Mouse (Mus musculus) MEL (cell line): ENCODE measurements around the gene Olfr924. TPM values are rescaled to one million over a fixed set of nuclear protein-coding genes. Genes with fewer than 3 reads are reported as not detected.
"Not testable (repeated sequence)": the region's sequence is repeated elsewhere in the genome, so short reads cannot be mapped to it uniquely, and the experiment has no call there.

ENCODE experiments used
- DNase-seq: peaks from one replicate; pipeline ENCODE4 v3.0.0; 2011; ENCODE audit warnings: low read depth, low spot score
- H3K27ac ChIP-seq: 2 replicates; pipeline ENCODE4 v1.5.1; 2012; ENCODE audit warnings: low read depth, mild to moderate bottlenecking, control low read depth, low read length, moderate library complexity; ENCODE audit not compliant: control insufficient read depth
- H3K27me3 ChIP-seq, 2 experiments: fragments of 150-350 bp in 1 of 2; sonication (generic) in 1 of 2; 2 replicates each; pipeline ENCODE4 v1.6.1; 2012; ENCODE audit warnings: low read length in 2 of 2, mild to moderate bottlenecking in 2 of 2, improper control_type of control experiment in 1 of 2, moderate library complexity in 1 of 2; ENCODE audit not compliant: insufficient read depth in 2 of 2, control insufficient read depth in 1 of 2
- H3K36me3 ChIP-seq, 2 experiments: 2 replicates each; pipeline ENCODE4 v1.6.1; 2012 to 2014; ENCODE audit warnings: low read length in 2 of 2, improper control_type of control experiment in 1 of 2, inconsistent platforms in 1 of 2, mild to moderate bottlenecking in 1 of 2; ENCODE audit not compliant: insufficient read depth in 2 of 2, control insufficient read depth in 1 of 2
- H3K4me1 ChIP-seq, 2 experiments: fragments of 150-350 bp in 1 of 2; sonication (generic) in 1 of 2; 2 replicates each; pipeline ENCODE4 v1.6.1; 2012; ENCODE audit warnings: low read length in 2 of 2, improper control_type of control experiment in 1 of 2, mild to moderate bottlenecking in 1 of 2; ENCODE audit not compliant: insufficient read depth in 2 of 2, control insufficient read depth in 1 of 2
- H3K4me3 ChIP-seq, 2 experiments: fragments of 150-350 bp in 1 of 2; sonication (generic) in 1 of 2; 2 replicates each; pipeline ENCODE4 v1.5.1; 2012; ENCODE audit warnings: low read depth in 2 of 2, low read length in 2 of 2, mild to moderate bottlenecking in 2 of 2, moderate library complexity in 2 of 2, control low read depth in 1 of 2, improper control_type of control experiment in 1 of 2; ENCODE audit not compliant: control insufficient read depth in 1 of 2, insufficient read depth in 1 of 2
- H3K79me2 ChIP-seq: 2 replicates; pipeline ENCODE4 v1.6.1; 2012; ENCODE audit warnings: mild to moderate bottlenecking, low read length, moderate library complexity; ENCODE audit not compliant: control insufficient read depth, poor library complexity, insufficient read depth
- H3K9ac ChIP-seq: 2 replicates; pipeline ENCODE4 v1.6.1; 2012; ENCODE audit warnings: low read depth, mild to moderate bottlenecking, control low read depth, low read length, moderate library complexity; ENCODE audit not compliant: control insufficient read depth, poor library complexity, severe bottlenecking
- H3K9me3 ChIP-seq: fragments of 150-350 bp; sonication (generic); replicated peaks from 2 replicates; pipeline ENCODE4 v1.6.1; 2012; ENCODE audit warnings: mild to moderate bottlenecking, low read length, improper control_type of control experiment, moderate library complexity; ENCODE audit not compliant: insufficient read depth
- BHLHE40 ChIP-seq: IDR thresholded peaks from 2 replicates; pipeline ENCODE4 v1.6.1; 2012; ENCODE audit warnings: low read depth, mild to moderate bottlenecking, inconsistent platforms, low read length, improper control_type of control experiment, borderline replicate concordance
- CHD2 ChIP-seq: IDR thresholded peaks from 2 replicates; pipeline ENCODE4 v1.6.1; 2011; ENCODE audit warnings: low read length, improper control_type of control experiment
- CTCF ChIP-seq, 3 experiments: IDR thresholded peaks in 2 of 3; conservative IDR thresholded peaks in 1 of 3; 2 replicates each; pipeline ENCODE4 v1.5.1; 2011 to 2012; ENCODE audit warnings: low read length in 3 of 3, low read depth in 2 of 3, mild to moderate bottlenecking in 2 of 3, improper control_type of control experiment in 1 of 3, inconsistent platforms in 1 of 3, mixed read lengths in 1 of 3, moderate library complexity in 1 of 3; ENCODE audit not compliant: control insufficient read depth in 1 of 3, insufficient read depth in 1 of 3, poor library complexity in 1 of 3, severe bottlenecking in 1 of 3
- E2F4 ChIP-seq: IDR thresholded peaks from 2 replicates; pipeline ENCODE4 v1.6.1; 2011; ENCODE audit warnings: low read depth, low read length, improper control_type of control experiment, borderline replicate concordance
- EP300 ChIP-seq, 2 experiments: IDR thresholded peaks; 2 replicates each; pipeline ENCODE4 v1.6.1; 2011; ENCODE audit warnings: improper control_type of control experiment in 2 of 2, low read length in 2 of 2, low read depth in 1 of 2, mild to moderate bottlenecking in 1 of 2
- ETS1 ChIP-seq: IDR thresholded peaks from 2 replicates; pipeline ENCODE4 v1.6.1; 2012; ENCODE audit warnings: low read depth, mild to moderate bottlenecking, inconsistent platforms, low read length, improper control_type of control experiment, moderate library complexity
- GABPA ChIP-seq: IDR thresholded peaks from 2 replicates; pipeline ENCODE4 v1.6.1; 2012; ENCODE audit warnings: low read depth, mild to moderate bottlenecking, inconsistent platforms, low read length, improper control_type of control experiment, moderate library complexity
- HCFC1 ChIP-seq: IDR thresholded peaks from 2 replicates; pipeline ENCODE4 v1.6.1; 2012; ENCODE audit warnings: low read depth, mild to moderate bottlenecking, inconsistent platforms, low read length, improper control_type of control experiment, moderate library complexity
- JUND ChIP-seq: IDR thresholded peaks from 2 replicates; pipeline ENCODE4 v1.6.1; 2011; ENCODE audit warnings: low read depth, mild to moderate bottlenecking, improper control_type of control experiment, low read length
- MAFK ChIP-seq: IDR thresholded peaks from 2 replicates; pipeline ENCODE4 v1.6.1; 2011; ENCODE audit warnings: low read depth, mild to moderate bottlenecking, low read length, improper control_type of control experiment, borderline replicate concordance
- MEF2A ChIP-seq: IDR thresholded peaks from 2 replicates; pipeline ENCODE4 v1.6.1; 2014; ENCODE audit warnings: low read depth, mild to moderate bottlenecking, inconsistent platforms, low read length, improper control_type of control experiment; ENCODE audit not compliant: poor library complexity, insufficient replicate concordance, severe bottlenecking; ENCODE audit errors: extremely low read depth
- MYC ChIP-seq: IDR thresholded peaks from 2 replicates; pipeline ENCODE4 v1.6.1; 2011; ENCODE audit warnings: low read depth, mild to moderate bottlenecking, low read length, improper control_type of control experiment, moderate library complexity
- NELFE ChIP-seq: IDR thresholded peaks from 2 replicates; pipeline ENCODE4 v1.6.1; 2011; ENCODE audit warnings: low read depth, low read length, improper control_type of control experiment
- POLR2A ChIP-seq, 2 experiments: IDR thresholded peaks; 2 replicates each; pipeline ENCODE4 v1.6.1; 2011 to 2012; ENCODE audit warnings: low read length in 2 of 2, mild to moderate bottlenecking in 2 of 2, control low read depth in 1 of 2, improper control_type of control experiment in 1 of 2, low read depth in 1 of 2, moderate library complexity in 1 of 2; ENCODE audit not compliant: control insufficient read depth in 1 of 2, insufficient read depth in 1 of 2, poor library complexity in 1 of 2
- RAD21 ChIP-seq: IDR thresholded peaks from 2 replicates; pipeline ENCODE4 v1.6.1; 2011; ENCODE audit warnings: mild to moderate bottlenecking, low read depth, low read length, improper control_type of control experiment
- SMC3 ChIP-seq: IDR thresholded peaks from 2 replicates; pipeline ENCODE4 v1.6.1; 2011; ENCODE audit warnings: low read depth, low read length, improper control_type of control experiment
- TCF12 ChIP-seq: IDR thresholded peaks from 2 replicates; pipeline ENCODE4 v1.6.1; 2014; ENCODE audit warnings: low read depth, mild to moderate bottlenecking, inconsistent platforms, low read length, improper control_type of control experiment, moderate library complexity
- ZC3H11A ChIP-seq: IDR thresholded peaks from 2 replicates; pipeline ENCODE4 v1.6.1; 2012; ENCODE audit warnings: low read depth, mild to moderate bottlenecking, inconsistent platforms, low read length, improper control_type of control experiment
- ZKSCAN1 ChIP-seq: IDR thresholded peaks from 2 replicates; pipeline ENCODE4 v1.6.1; 2012; ENCODE audit warnings: low read depth, mild to moderate bottlenecking, inconsistent platforms, low read length, improper control_type of control experiment, moderate library complexity
- ZMIZ1 ChIP-seq: IDR thresholded peaks from 2 replicates; pipeline ENCODE4 v1.6.1; 2012; ENCODE audit warnings: low read depth, mild to moderate bottlenecking, inconsistent platforms, low read length, improper control_type of control experiment, moderate library complexity
- ZNF384 ChIP-seq: IDR thresholded peaks from 2 replicates; pipeline ENCODE4 v1.6.1; 2012; ENCODE audit warnings: low read depth, mild to moderate bottlenecking, inconsistent platforms, low read length, improper control_type of control experiment
- polyA plus RNA-seq, 2 experiments: library from polyadenylated mRNA; stranded (reverse) in 1 of 2; unstranded in 1 of 2; fragments of >175 nt in 1 of 2; fragments of >200 nt in 1 of 2; gene quantifications; 2 replicates each; pipeline versions ENCODE4 v1.2.1 to v1.2.4; 2012; ENCODE audit warnings: low replicate concordance in 2 of 2, low read depth in 1 of 2; ENCODE audit not compliant: insufficient read length in 2 of 2, insufficient read depth in 1 of 2, missing spikeins in 1 of 2
- total RNA-seq: library from RNA; depleted of rRNA; stranded (reverse); fragments of 300-350 nt; gene quantifications from 2 replicates; pipeline ENCODE4 v1.2.3, GENCODE M21; 2012

Gene Olfr924
- total and polyA plus RNA-seq, 3 experiments: not detected

DNA sequence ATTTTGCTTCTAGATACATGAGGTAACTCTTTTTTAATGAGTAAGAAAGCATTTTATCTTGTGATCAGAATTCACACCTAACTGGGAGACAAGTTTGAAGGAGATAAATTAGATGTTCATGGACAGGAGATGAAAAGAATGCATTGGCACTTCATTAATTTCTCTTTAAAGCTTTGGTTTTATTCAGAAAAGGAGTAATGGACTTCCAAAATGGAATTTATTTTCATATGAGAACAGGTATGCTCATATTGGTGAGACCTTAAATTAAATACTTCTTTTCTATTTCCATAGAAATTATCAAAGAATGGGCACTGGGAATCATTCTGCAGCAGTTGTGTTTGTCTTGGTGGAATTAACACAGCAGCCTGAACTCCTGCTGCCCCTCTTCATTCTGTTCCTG is 10.5 kb downstream of the Olfr924 start, which contains the start of gene Olfr26:
Gene Olfr26, plus strand, starts transcription at position 301 of the 400 bp plus-strand sequence.
- TF ChIP-seq HCFC1: no peak
- no peak for TF ChIP-seq CHD2
- TF ChIP-seq ZNF384: no peak
- no peak for TF ChIP-seq NELFE
- no peak for TF ChIP-seq ZMIZ1
- no peak for TF ChIP-seq E2F4
- no peak for TF ChIP-seq CTCF (IDR thresholded peaks at IDR 0.05 in 2 of 3, conservative IDR thresholded peaks at IDR 0.05 in 1 of 3; ENCODE audit: control insufficient read depth in 1 of 3, insufficient read depth in 1 of 3, low read depth in 2 of 3, low read length in 3 of 3, poor library complexity in 1 of 3, severe bottlenecking in 1 of 3)
- H3K9me3 ChIP-seq: no peaks in the 10 kb centered on the region
- no peaks in the 10 kb centered on the region for H3K36me3 ChIP-seq
- H3K4me1 ChIP-seq: no peaks in the 10 kb centered on the region
- no peak within 1 kb of the TSS for H3K27ac ChIP-seq
- H3K27me3 ChIP-seq: no peaks in the 10 kb centered on the region; a peak in 1 of 4 replicates
- no peak within 1 kb of the TSS for H3K9ac ChIP-seq
- no peaks in the 10 kb centered on the region for H3K79me2 ChIP-seq
- no peak within 1 kb of the TSS for H3K4me3 ChIP-seq
- DNase-seq: no peak

DNA sequence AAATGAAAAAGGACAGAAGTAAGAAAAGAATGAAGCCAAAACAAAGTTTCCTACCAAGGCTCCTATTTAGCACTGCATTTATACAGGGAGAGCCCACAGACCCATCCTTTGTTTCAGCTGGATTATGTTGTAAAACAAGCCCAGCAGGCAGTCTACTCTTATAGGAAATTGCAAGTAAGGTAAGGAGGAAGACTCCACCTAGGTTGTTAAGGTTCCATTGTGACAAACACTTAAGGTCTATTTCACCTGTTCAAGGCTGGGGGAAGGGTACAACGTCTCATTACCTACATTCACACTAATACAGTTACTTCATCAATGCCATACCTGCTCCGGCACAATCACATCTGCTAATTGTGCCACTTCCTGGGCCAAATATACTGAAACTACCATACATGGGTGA is 30.6 kb downstream of the Olfr924 start:
- not testable (repeated sequence) for H3K36me3 ChIP-seq, H3K4me3 ChIP-seq, H3K79me2 ChIP-seq, H3K9me3 ChIP-seq, H3K9ac ChIP-seq, H3K27ac ChIP-seq, H3K27me3 ChIP-seq, H3K4me1 ChIP-seq, DNase-seq

DNA sequence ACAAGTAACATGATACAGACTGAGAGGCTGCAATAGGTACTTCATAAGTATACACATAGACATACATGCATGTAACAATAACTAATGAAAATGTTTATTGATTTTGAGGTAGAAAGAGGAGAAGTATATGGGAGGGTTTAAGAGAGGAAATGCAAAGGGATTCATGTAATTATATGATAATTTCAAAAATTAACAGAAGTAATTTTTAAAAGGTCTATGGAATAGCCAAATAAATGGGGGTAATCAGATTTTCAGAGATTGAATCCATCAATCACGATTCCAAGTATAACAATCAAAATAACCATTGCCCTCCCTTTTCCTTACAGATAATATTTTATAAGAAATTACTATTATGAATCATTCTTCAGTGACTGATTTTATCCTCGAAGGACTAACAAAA is 32.6 kb downstream of the Olfr924 start, which contains the start of gene Olfr926:
Gene Olfr926, plus strand, starts transcription at position 301 of the 400 bp plus-strand sequence.
- TF ChIP-seq RAD21: no peak
- no peak for TF ChIP-seq EP300 (IDR thresholded peaks at IDR 0.05; ENCODE audit: low read depth in 1 of 2, low read length in 2 of 2)
- no peak for TF ChIP-seq MEF2A
- no peak for TF ChIP-seq ETS1
- TF ChIP-seq JUND: no peak
- TF ChIP-seq CHD2: no peak
- TF ChIP-seq SMC3: no peak
- TF ChIP-seq MAFK: no peak
- TF ChIP-seq GABPA: no peak
- TF ChIP-seq MYC: no peak
- TF ChIP-seq BHLHE40: no peak
- TF ChIP-seq TCF12: no peak
- TF ChIP-seq ZC3H11A: no peak
- no peak for TF ChIP-seq E2F4
- TF ChIP-seq ZKSCAN1: no peak
- no peak for TF ChIP-seq POLR2A (IDR thresholded peaks at IDR 0.05; ENCODE audit: control insufficient read depth in 1 of 2, insufficient read depth in 1 of 2, low read depth in 1 of 2, low read length in 2 of 2, poor library complexity in 1 of 2)
- TF ChIP-seq HCFC1: no peak
- no peak for TF ChIP-seq CTCF (IDR thresholded peaks at IDR 0.05 in 2 of 3, conservative IDR thresholded peaks at IDR 0.05 in 1 of 3; ENCODE audit: control insufficient read depth in 1 of 3, insufficient read depth in 1 of 3, low read depth in 2 of 3, low read length in 3 of 3, poor library complexity in 1 of 3, severe bottlenecking in 1 of 3)
- H3K27me3 ChIP-seq: no peaks in the 10 kb centered on the region
- H3K9me3 ChIP-seq: no peaks in the 10 kb centered on the region
- H3K27ac ChIP-seq: no peak within 1 kb of the TSS
- no peaks in the 10 kb centered on the region for H3K4me1 ChIP-seq
- no peak for DNase-seq
- no peaks in the 10 kb centered on the region for H3K36me3 ChIP-seq
- H3K9ac ChIP-seq: no peak within 1 kb of the TSS
- no peaks in the 10 kb centered on the region for H3K79me2 ChIP-seq
- no peak within 1 kb of the TSS for H3K4me3 ChIP-seq
